Mouse (Mus musculus) adrenal gland, postnatal 36 days (tissue): ENCODE measurements around the gene Zfp292. TPM values are rescaled to one million over a fixed set of nuclear protein-coding genes. Genes with fewer than 3 reads are reported as not detected.
"Not testable (repeated sequence)": the region's sequence is repeated elsewhere in the genome, so short reads cannot be mapped to it uniquely, and the experiment has no call there.

ENCODE experiments used
- DNase-seq, 2 experiments: peaks; one replicate each; pipeline ENCODE4 v3.0.0; 2021; ENCODE audit warnings: mixed read lengths in 1 of 2
- long read RNA-seq, 2 experiments: library from polyadenylated mRNA; stranded (forward); transcript quantifications; one replicate each; pipeline ENCODE4 v2.0.0; 2021; ENCODE audit warnings: borderline sequencing depth in 2 of 2
- total RNA-seq, 2 experiments: library from RNA; stranded (reverse); gene quantifications; 2 replicates each; pipeline ENCODE4 v1.2.3; 2021

Gene Zfp292
- total RNA-seq = 10 to 100 TPM; 17.1 to 21.3 TPM
- long read RNA-seq, experiment 1, full-length matches to known transcripts = 2 of 2 reads
- long read RNA-seq, experiment 1, partial matches to known transcripts = 0 of 2 reads
- long read RNA-seq, experiment 1, other reads (novel, unspliced or antisense) = 0 of 2 reads
- long read RNA-seq, experiment 2, partial matches to known transcripts = 0 of 1 reads
- long read RNA-seq, experiment 2, other reads (novel, unspliced or antisense) = 1 of 1 reads

GRCm38 (mm10) chr4:34882818-34883217 lies at the start of gene Zfp292:
Gene Zfp292 (minus strand): TSS chr4:34882960.
- DNase-seq = peak; percentile 97

- DNase-seq = not testable (repeated sequence)
Observed at GRCm38 (mm10) chr4:34928386-34928785, 45.6 kb upstream of the Zfp292 start.

GRCm38 (mm10) chr4:34922177-34922870 lies 39.6 kb upstream of the Zfp292 start:
- peak; percentile 39 to 54 for DNase-seq

GRCm38 (mm10) chr4:34917400-34917799 lies 34.6 kb upstream of the Zfp292 start:
- peak in 1 of 2 experiments; percentile 2 for DNase-seq

GRCm38 (mm10) chr4:34912171-34912570 lies 29.4 kb upstream of the Zfp292 start:
- DNase-seq = no peak

- DNase-seq = no peak
Observed at GRCm38 (mm10) chr4:34911401-34911800, 28.6 kb upstream of the Zfp292 start.

GRCm38 (mm10) chr4:34908127-34908526 lies 25.4 kb upstream of the Zfp292 start:
- DNase-seq = peak; percentile 31 to 58

GRCm38 (mm10) chr4:34907026-34907425 lies 24.3 kb upstream of the Zfp292 start:
- DNase-seq = peak in 1 of 2 experiments; percentile 14

- DNase-seq = no peak
Observed at GRCm38 (mm10) chr4:34906151-34906550, 23.4 kb upstream of the Zfp292 start.

GRCm38 (mm10) chr4:34905396-34905795 lies 22.6 kb upstream of the Zfp292 start:
- DNase-seq = peak; percentile 8 to 34

- not testable (repeated sequence) for DNase-seq
Observed at GRCm38 (mm10) chr4:34901582-34901981, 18.8 kb upstream of the Zfp292 start.

- DNase-seq = no peak
Observed at GRCm38 (mm10) chr4:34901166-34901565, 18.4 kb upstream of the Zfp292 start.

GRCm38 (mm10) chr4:34900155-34900554 lies 17.4 kb upstream of the Zfp292 start:
- DNase-seq = no peak

GRCm38 (mm10) chr4:34899322-34899721 lies 16.6 kb upstream of the Zfp292 start:
- DNase-seq = no peak

- DNase-seq = no peak
Observed at GRCm38 (mm10) chr4:34898497-34898896, 15.7 kb upstream of the Zfp292 start.

GRCm38 (mm10) chr4:34893479-34893878 lies 10.7 kb upstream of the Zfp292 start, which contains the start of gene Cga:
Gene Cga (plus strand): TSS chr4:34893779.
- DNase-seq = no peak

GRCm38 (mm10) chr4:34889812-34890185 lies 7.0 kb upstream of the Zfp292 start:
- DNase-seq = no peak

GRCm38 (mm10) chr4:34889101-34889811 lies 6.5 kb upstream of the Zfp292 start:
- DNase-seq = no peak

- DNase-seq = no peak
Observed at GRCm38 (mm10) chr4:34887295-34887694, 4.5 kb upstream of the Zfp292 start.

GRCm38 (mm10) chr4:34886490-34887111 lies 3.8 kb upstream of the Zfp292 start:
- DNase-seq = peak; percentile 84 to 88

GRCm38 (mm10) chr4:34885631-34886351 lies 3.0 kb upstream of the Zfp292 start:
- DNase-seq = no peak
